Mouse (Mus musculus) urinary bladder, adult 2 months (tissue): ENCODE measurements around the gene Suz12. TPM values are rescaled to one million over a fixed set of nuclear protein-coding genes. Genes with fewer than 3 reads are reported as not detected.
"Not testable (repeated sequence)": the region's sequence is repeated elsewhere in the genome, so short reads cannot be mapped to it uniquely, and the experiment has no call there.

ENCODE experiments used
- DNase-seq: peaks from one replicate; pipeline ENCODE4 v3.0.0; 2022; ENCODE audit warnings: low spot score
- polyA plus RNA-seq: library from polyadenylated mRNA; depleted of rRNA; stranded (reverse); fragments of >200 nt; gene quantifications from 2 replicates; pipeline ENCODE4 v1.2.3, GENCODE M21; 2012

Gene Suz12
- polyA plus RNA-seq, 1 experiment = 18.9 TPM

- DNase-seq = no peak
Observed at GRCm38 (mm10) chr11:79992035-79992591, 793 bp upstream of the Suz12 start.

- DNase-seq = no peak
Observed at GRCm38 (mm10) chr11:79993356-79994270, 707 bp downstream of the Suz12 start.

- no peak for DNase-seq
Observed at GRCm38 (mm10) chr11:79994271-79994988, 1.5 kb downstream of the Suz12 start.

- DNase-seq = not testable (repeated sequence)
Observed at GRCm38 (mm10) chr11:80016533-80016932, 23.6 kb downstream of the Suz12 start.

- DNase-seq = no peak
Observed at GRCm38 (mm10) chr11:80019792-80020191, 26.9 kb downstream of the Suz12 start.

- DNase-seq = no peak
Observed at GRCm38 (mm10) chr11:80021306-80021705, 28.4 kb downstream of the Suz12 start.

- DNase-seq = no peak
Observed at GRCm38 (mm10) chr11:80037495-80037894, 44.6 kb downstream of the Suz12 start.

- DNase-seq = no peak
Observed at GRCm38 (mm10) chr11:80042615-80043418, 49.9 kb downstream of the Suz12 start.

GRCm38 (mm10) chr11:80043419-80043817, 50.5 kb downstream of the Suz12 start:
- DNase-seq = no peak

GRCm38 (mm10) chr11:80046856-80047255, 54.0 kb downstream of the Suz12 start:
- DNase-seq = no peak

- DNase-seq = no peak
Observed at GRCm38 (mm10) chr11:80050088-80050487, 57.2 kb downstream of the Suz12 start.

- no peak for DNase-seq
Observed at GRCm38 (mm10) chr11:80052456-80052855, 59.5 kb downstream of the Suz12 start.

GRCm38 (mm10) chr11:80053171-80053570, 60.3 kb downstream of the Suz12 start:
- DNase-seq = no peak

- no peak for DNase-seq
Observed at GRCm38 (mm10) chr11:80054659-80055058, 61.8 kb downstream of the Suz12 start.

- no peak for DNase-seq
Observed at GRCm38 (mm10) chr11:80056141-80056540, 63.2 kb downstream of the Suz12 start.

- DNase-seq = no peak
Observed at GRCm38 (mm10) chr11:80062159-80062558, 69.3 kb downstream of the Suz12 start.

GRCm38 (mm10) chr11:80066373-80066772, 73.5 kb downstream of the Suz12 start:
- DNase-seq = not testable (repeated sequence)

GRCm38 (mm10) chr11:80067558-80067957, 74.7 kb downstream of the Suz12 start:
- DNase-seq = no peak

GRCm38 (mm10) chr11:80069815-80070214, 76.9 kb downstream of the Suz12 start:
- no peak for DNase-seq

GRCm38 (mm10) chr11:80071039-80071438, 78.1 kb downstream of the Suz12 start:
- no peak for DNase-seq

GRCm38 (mm10) chr11:80072365-80072764, 79.5 kb downstream of the Suz12 start:
- no peak for DNase-seq
